Mouse (Mus musculus) gastrocnemius, postnatal 14 days (tissue): ENCODE measurements around the gene 1700016K19Rik. TPM values are rescaled to one million over a fixed set of nuclear protein-coding genes. Genes with fewer than 3 reads are reported as not detected.
A peak's percentile ranks its signal among the peaks of the same experiment; 100 is the strongest.

Experiments used
- DNase-seq: peaks from one replicate; pipeline ENCODE4 v3.0.0; 2021; ENCODE audit warnings: mixed read lengths
- intact Hi-C: fragments of 180-260 bp; cut with DNase I; formaldehyde crosslinking; loops from one replicate; pipeline ENCODE4 v1.15.1; 2025; ENCODE audit warnings: low total_unique reads
- long read RNA-seq, 2 experiments: library from polyadenylated mRNA; stranded (forward); transcript quantifications; one replicate each; pipeline ENCODE4 v2.0.0; 2021
- total RNA-seq, 2 experiments: library from RNA; stranded (reverse); gene quantifications; 2 replicates each; pipeline ENCODE4 v1.2.3; 2021

The 1700016K19Rik gene
- not detected for total RNA-seq
- long read RNA-seq, experiment 1: 0 reads
- long read RNA-seq, experiment 2: 0 reads

DNA sequence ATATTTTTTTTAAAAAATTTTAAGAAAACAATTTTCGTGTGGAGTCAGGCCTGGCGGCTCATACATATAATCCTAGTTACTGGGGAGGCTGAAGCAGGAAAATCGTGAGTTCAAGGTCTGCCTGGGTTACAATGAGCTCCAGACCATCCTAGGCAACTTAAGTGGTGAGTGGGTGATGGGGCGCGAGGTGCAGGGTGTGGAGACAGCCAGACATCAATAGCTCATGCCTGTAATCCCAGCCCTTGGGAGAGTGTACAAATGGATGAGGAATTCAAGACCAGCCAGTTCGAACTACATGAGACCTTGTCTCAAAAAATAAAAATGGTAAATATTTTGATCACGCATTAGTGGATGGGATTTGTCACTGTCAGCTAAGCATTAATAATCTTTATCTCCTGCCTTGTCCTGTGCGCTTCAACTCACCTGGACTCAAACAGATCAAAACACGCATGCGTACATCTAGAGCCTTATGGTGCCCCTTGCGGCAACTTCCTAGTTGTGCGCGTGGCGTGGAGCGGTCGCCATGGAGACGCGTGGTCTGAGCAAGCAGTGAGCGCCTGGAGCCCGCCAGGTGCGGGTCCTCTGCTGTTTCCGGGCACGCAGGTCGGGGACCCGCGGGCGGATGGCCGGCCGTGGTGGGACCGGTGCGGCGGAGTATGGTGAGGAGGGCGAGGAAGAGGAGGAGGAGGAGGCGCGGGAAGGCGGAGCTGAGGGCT lies at the start of gene 1700016K19Rik:
TSS of gene 1700016K19Rik (plus strand) at position 473 of the 716 bp plus-strand sequence.
- intact Hi-C loops: no loop called here
- DNase-seq: peak; percentile 77

DNA sequence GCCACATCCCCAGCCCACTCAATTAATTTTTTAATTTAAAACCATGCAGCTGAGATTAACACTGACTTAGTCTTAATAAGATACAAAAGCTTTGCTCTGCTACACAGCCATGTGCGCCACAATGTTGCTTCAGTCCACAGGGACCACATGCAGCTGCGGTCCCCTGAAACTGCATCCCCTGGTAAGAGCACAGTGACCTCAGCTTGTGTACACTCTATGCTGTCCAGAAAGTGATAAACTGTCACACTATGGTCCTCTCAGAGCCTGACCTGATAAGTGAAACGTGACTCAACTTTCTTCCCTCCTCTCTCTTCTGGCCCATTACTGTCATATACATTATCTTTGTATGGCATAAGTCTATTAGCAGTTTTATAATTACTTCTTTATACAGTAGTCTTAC lies 49.3 kb upstream of the 1700016K19Rik start:
- intact Hi-C loops: no loop called here
- no peak for DNase-seq

DNA sequence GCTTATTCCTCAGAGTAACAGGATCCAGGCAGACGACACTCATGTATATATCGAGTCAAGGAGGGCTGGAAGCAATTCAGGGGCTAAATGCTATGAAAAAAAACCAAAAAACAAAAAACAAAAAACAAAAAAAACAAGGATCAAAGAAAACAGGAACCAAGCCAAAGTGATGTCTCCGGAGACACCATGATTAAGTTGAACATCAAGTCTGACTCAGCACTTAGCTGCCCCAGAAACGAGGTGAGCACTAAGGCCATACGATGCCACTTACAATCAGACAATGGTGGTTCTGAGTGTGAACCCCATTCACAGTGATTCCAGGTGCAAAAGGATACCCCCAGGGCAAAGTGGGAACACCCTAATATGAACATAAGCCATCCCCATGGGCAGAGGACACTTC lies 47.8 kb upstream of the 1700016K19Rik start:
- DNase-seq: no peak
- intact Hi-C loops: no loop called here

- no peak for DNase-seq
- intact Hi-C loops: loop anchor here (5.0 kb wide), 1 partner anchor 38 kb away; no protein-coding TSS in a partner anchor
These were observed 44.8 kb upstream of the 1700016K19Rik start for GRCm38 (mm10) chr11:75954896-75955295.

GRCm38 (mm10) chr11:75956651-75957050 lies 43.1 kb upstream of the 1700016K19Rik start:
- intact Hi-C loops: loop anchor here (5.0 kb wide), 1 partner anchor 39 kb away; no protein-coding TSS in a partner anchor
- no peak for DNase-seq

DNA sequence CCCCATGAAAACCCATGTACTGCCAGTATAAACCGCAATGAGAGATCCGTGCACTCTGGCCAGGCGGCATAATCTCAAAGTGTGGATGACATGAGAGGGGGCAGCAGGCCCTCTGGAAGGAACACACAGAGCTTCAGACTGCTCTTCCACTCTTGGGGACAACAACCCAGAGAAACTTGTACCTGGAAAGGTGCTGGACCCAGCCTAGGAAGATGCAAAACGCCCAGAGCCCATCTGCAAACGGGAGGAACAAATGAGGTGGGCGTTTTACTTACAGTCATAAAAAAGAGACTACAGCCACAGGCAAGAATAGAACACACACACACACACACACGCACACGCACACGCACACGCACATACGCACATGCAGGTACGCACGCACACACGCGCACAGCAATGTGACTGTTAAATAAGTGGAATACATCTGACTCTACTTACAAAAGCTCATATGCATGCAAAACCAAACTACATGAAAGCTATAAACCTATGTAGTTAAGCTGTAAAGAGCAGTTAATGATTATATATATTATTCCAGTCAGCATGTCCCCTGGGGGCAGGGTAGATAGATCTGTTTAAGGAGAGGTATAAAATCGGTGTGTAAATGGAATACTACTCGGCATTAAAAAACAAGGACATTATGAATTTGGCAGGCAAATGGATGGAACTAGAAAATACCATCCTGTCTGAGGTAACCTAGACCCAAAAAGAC lies 42.4 kb upstream of the 1700016K19Rik start:
- DNase-seq: no peak
- intact Hi-C loops: loop anchor here (5.0 kb wide), 1 partner anchor 40 kb away; no protein-coding TSS in a partner anchor

DNA sequence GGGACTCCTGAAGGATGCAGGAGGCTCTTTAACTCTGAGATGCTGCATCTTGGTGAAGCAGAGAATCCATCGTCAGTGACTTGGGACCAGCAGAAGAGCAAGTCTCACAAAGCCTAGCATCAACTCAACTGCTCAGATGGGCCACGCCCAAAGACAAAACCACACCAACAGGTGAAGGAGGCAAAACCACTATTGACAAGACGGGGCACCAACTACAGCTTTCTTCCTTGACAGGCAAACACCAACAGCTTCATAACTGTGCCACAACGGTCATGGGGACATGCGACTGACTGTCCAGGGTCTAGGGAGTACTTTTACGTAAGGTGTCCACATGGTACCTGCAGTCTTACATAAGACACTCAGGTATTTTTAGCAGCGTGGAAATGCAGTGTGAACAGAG lies 37.9 kb upstream of the 1700016K19Rik start:
- intact Hi-C loops: no loop called here
- DNase-seq: no peak

- intact Hi-C loops: no loop called here
- DNase-seq: no peak
These were observed 35.8 kb upstream of the 1700016K19Rik start for GRCm38 (mm10) chr11:75963730-75964475.

GRCm38 (mm10) chr11:75964476-75964730 lies 35.3 kb upstream of the 1700016K19Rik start:
- DNase-seq: no peak
- intact Hi-C loops: no loop called here

- DNase-seq: no peak
- intact Hi-C loops: loop anchor here (5.0 kb wide), 1 partner anchor 54 kb away; no protein-coding TSS in a partner anchor
These were observed 33.9 kb upstream of the 1700016K19Rik start for GRCm38 (mm10) chr11:75965674-75966400.

- DNase-seq: peak; percentile 79
- intact Hi-C loops: loop anchor here (5.0 kb wide), 1 partner anchor 54 kb away; no protein-coding TSS in a partner anchor
These were observed 33.0 kb upstream of the 1700016K19Rik start for GRCm38 (mm10) chr11:75966401-75967372.

- intact Hi-C loops: loop anchor here (2.0 to 5.0 kb wide), 2 partner anchors 56 to 188 kb away; no protein-coding TSS in a partner anchor
- no peak for DNase-seq
These were observed 31.0 kb upstream of the 1700016K19Rik start for GRCm38 (mm10) chr11:75968761-75969160.

DNA sequence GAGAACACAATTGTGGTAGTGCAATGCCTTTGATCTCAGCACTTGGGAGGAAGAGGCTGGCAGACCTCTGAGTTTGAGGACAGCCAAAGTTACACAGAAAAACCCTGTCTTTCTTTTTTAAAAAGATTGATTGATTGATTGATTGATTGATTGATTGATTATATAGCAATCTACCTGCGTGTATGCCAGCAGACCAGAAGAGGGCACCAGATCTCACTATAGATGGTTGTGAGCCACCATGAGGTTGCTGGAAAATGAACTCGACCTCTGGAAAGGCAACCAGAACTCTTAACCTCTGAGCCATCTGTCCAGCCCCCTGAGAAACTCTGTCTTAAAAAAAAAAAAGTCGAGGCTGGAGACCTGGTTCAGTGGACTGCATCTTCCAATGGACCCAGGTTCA lies 29.1 kb upstream of the 1700016K19Rik start:
- intact Hi-C loops: no loop called here
- DNase-seq: no peak

DNA sequence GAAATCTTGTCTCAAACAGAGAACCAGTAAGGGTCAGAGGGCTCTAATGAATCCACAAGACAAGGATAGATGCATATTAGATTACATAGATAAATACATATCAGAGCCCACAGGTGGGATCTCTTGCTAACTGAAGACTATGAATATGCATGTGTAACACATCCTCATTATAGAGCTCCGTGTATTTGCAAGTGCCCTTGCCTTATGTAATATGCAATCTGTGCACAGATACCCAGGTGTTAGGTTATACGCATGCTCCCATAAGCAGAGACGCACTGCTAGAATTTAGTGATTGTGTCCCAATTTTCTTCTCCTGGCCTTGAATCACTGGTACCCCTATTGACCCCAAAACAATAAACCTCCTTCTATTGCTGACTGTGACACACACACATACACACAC lies 27.5 kb upstream of the 1700016K19Rik start:
- intact Hi-C loops: no loop called here
- no peak for DNase-seq

DNA sequence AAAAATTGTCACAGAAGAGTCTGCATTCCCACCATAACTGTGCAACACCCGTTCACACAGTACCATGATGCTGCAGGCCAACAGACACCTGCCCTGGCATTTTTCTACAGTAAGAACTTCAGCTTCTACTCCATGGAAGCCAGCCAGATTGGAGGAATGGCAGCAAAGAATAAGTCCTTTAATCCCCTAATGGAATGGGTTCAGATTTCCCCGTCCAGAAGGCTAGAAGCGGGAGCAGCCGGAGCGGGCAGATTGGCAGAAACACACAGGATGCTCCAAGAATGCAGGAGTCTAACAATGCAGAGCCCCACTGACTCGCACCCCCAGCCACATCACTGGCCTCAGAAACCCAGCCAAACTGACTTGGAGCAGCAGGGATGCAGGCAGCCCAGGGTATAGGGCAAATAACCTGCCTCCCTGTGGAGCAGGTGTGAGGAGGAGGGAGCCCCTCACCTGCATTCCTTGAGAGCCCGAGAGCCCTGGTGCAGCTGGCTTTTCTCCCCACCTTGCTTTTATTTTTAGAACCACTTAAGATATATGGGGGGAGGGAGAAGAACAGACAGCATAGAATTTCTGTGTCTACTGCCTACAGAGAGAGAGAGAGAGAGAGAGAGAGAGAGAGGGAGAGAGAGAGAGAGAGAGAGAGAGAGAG lies 26.7 kb upstream of the 1700016K19Rik start:
- intact Hi-C loops: no loop called here
- no peak for DNase-seq

GRCm38 (mm10) chr11:75973988-75974387 lies 25.7 kb upstream of the 1700016K19Rik start:
- no peak for DNase-seq
- intact Hi-C loops: no loop called here

- DNase-seq: no peak
- intact Hi-C loops: no loop called here
These were observed 23.0 kb upstream of the 1700016K19Rik start for GRCm38 (mm10) chr11:75976748-75977147.

DNA sequence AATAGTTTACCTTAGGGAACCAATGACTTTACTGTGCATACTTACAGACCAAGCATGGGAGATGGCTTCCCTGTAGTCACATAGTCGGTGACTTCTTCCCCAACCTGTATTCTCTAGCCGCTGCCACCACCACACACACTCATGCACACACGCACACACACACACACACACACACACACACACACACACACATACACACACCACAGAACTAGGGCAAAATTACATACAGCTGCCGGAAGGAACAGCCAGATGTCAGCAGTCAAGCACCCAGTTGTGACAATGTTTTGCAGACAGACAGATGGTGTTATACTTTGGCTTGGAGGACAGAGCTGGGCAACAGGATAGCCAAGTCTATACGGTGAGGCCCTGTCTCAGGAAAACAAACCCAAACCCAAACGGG lies 21.7 kb upstream of the 1700016K19Rik start:
- intact Hi-C loops: no loop called here
- no peak for DNase-seq
